Mouse (Mus musculus): Measurements from ENCODE around the gene Kif26b. TPM values are rescaled to one million over a fixed set of nuclear protein-coding genes. Genes with fewer than 3 reads are reported as not detected.

Gene Kif26b
- total RNA-seq, 2 experiments from 2014 or later, result 1.4 to 2.5 TPM

DNA sequence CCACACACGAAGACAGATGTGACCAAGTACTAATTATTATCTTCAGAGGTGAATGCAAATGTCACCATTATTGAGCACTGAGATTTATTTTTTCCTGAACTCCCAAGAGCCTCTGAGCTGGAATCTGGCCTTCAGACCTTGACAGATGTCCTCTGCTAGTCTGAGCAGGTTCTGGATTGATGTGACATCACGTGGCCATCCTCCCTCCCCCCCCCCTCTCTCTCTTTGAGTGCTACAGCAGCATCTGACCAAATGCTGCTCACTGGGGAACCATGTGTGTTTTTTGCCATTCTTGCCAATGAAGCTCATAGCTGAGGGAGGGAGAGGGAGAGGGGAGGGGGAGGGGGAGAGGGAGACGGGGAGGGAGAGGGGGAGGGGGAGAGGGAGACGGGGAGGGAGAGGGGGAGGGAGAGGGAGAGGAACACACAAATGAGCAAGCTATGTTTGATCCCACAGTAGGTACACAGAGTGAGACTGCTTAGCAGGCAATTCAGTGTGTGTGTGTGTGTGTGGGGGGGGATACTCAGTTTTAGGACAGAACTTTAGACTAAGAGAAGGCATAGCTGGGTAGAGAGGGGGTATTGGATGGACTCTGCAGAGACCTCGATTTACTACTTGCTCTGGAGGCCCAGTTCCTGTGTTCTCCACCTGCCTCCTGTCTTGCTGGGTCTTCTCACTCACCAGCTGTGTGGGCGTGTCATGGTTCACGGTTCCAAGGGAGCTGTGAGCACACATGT lies 241.9 kb downstream of the Kif26b start:
- DNase-seq, result no peak

DNA sequence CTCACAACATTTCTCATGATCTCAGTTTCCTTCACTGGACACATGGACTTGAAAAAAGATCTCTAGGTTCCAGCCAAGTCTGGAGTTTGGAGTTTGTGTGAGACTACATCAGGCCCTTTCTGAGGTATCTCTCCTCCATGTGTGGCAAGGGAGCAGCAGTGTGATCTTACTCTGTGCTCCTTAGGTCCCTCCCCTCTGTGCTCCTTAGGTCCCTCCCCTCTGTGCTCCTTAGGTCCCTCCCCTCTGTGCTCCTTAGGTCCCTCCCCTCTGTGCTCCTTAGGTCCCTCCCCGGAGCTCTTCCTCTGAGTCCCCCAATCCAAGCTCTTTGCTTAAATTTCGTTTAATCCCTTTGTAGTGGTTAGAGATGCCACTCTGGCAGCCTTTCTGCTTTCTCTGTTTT lies 250.8 kb downstream of the Kif26b start:
- DNase-seq, result no peak

- DNase-seq, result no peak
Measured at GRCm38 (mm10) chr1:178784043-178784442, 255.1 kb downstream of the Kif26b start.

GRCm38 (mm10) chr1:178791266-178791665 lies 262.3 kb downstream of the Kif26b start:
- no peak for DNase-seq

GRCm38 (mm10) chr1:178792726-178793125 lies 263.8 kb downstream of the Kif26b start:
- DNase-seq, result no peak

DNA sequence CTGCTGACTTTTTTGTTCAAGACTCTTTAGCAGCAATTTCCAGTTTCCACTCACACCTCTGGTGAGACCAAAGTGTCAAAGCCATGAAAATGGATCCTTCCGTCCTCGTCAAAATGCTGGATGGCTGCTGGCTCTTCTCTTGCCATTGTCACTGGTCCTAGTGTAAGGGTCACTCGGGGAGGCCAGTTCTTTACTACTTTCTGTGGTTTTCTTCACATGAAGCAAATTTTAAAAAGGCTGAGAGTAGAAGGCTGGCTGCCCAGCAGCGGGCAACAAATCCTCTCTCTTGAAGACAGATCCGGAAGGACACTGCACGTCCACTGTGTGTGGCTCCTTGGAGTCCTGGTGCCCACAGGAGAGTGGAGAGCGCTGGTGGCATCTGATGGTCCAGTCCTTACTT lies 265.9 kb downstream of the Kif26b start:
- DNase-seq, result no peak

DNA sequence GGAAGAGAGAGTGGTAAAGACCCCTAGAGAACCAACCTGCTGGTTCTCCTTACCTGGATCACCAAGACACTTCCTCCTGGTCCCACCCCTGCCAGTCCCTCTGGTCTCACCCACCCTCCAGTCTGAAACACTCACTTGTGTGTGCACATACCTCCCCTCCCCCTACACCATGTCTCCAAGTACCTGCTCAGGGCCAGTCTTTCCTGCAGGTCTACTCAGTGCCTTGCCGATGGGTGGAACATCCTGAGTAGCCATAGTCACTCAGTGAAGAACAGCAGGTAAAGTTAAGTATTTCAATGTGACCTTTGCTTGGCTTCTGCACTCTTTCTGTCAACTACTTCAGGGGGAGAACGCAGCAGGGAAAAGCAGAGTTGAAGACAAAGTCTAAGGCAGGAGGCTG lies 268.5 kb downstream of the Kif26b start:
- DNase-seq, result no peak

DNA sequence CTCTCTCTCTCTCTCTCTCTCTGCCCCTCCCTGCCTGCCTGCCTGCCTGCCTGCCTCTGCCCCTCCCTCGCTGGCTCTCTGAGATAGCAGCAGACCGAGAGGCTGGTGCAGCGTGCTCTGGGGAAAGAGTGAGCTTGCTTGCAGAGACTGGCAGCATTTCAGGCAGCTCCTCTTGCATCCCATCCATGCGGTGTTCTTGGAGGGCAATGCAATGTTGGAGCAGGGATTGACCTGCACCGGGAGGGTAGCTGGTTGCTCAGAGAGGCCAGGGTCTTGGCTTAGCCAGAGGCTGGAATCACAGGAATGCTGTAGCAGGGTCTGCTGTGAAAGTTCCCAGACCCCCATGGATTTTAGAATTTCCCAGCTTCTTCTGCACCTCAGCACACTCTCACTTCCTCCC lies 269.4 kb downstream of the Kif26b start:
- DNase-seq, result peak; percentile 6 to 15

DNA sequence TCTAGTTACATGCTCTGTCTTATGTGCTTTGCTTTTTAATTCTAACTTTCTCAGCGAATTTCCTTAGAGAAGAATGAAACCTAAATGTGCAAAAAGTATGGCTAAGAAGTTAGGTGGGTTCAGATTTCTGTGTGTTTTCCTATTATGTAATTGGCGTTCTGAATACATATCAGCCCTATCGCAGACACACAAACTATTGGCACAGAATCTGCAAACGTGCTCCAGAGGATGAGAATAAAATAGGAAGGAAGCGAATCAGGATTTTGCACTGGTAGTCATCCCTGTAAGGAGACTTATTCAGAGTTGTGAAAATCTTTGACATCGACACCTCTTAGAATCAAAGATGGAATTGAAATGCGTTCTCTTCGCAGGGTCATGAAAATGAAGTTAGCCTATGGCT lies 270.0 kb downstream of the Kif26b start:
- no peak for DNase-seq

DNA sequence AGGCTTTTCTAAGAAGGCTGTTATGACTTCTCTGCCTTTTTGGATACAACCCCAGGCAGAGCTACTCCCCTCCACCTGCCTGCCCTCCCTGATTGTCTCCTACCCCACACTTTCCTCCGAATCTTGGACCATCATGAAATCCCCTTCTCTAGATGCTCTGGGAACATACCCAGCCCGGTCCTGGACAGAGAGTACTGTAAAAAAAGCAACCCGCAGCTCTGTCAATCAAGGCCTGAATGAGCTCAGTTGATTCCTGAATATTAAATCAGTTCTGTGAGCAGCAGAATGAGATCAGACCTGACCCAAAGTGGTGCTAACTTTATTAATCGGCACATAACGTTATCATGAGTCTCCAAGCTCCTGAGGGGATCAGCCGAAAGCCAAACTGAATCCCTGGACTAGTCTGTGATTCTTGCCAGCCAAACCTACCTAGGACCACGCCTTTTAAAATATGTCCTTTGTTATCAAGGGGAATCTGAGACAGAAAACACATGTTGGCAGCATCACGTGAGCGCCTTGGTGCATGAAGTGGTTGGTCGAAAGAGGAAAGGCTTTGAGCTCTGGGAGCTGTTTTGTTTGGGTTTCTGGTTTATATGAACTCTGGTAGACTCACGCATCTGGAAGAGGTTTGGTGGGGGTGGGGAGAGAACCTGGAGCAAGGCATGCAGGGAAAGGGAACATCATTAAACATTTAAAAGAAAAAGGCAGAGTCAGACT lies 271.1 kb downstream of the Kif26b start:
- DNase-seq, result no peak

DNA sequence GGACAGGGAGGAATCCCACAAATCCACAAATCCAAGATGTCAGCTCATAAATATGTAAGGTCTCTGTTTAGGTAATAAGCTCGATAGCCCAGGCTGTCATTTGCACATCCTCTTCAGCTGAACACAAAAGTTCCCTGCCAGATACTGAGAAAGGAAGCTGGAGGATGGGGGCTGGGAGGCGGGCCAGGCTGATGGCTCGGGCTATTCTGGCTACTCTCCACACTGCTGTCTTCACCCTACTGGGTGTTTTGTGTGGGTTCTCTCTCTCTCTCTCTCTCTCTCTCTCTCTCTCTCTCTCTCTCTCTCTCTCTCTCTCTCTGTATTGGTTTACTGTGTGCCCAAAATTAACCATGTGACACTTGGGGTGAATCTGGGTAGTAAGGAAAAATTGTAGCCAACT lies 274.2 kb downstream of the Kif26b start:
- no peak for DNase-seq

DNA sequence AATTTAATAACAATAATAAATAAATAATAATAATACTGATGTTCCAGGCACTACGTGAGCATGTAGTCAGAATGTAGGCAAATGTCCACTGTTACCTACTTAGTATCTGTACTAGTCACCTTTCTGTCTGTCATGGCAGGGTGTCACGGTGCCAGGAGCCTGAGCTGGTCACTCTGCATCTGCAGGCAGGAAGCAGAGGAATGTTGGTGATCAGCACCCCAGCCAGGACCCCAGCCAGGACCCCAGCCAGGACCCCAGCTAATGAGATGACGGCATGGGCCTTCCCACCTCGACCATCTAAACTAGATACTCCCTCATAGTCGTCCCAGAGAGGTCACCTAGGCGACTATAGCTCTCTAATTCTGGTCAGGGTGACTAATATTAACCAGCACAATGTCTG lies 288.6 kb downstream of the Kif26b start:
- no peak for DNase-seq

DNA sequence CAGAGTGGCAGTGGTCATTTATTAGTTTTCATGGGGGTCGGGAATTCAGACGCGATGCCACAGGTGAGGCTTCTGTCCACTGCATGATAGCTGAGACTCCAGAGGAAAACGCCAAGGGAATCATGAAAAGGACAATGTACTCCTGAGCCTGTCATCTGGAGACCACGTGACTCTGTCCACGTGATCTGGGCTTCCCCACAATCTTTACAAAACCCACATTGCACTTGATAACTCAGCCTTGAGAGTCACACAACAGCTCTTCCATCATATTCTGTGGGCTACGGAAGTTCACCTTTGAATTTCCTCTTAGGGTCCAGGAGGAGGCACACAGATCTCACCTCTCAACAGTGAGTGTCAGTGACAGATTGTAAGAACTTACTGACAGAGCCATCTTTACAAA lies 290.1 kb downstream of the Kif26b start:
- DNase-seq, result no peak

- no peak for DNase-seq
Measured at GRCm38 (mm10) chr1:178820079-178820478, 291.2 kb downstream of the Kif26b start.

- DNase-seq, result no peak
Measured at GRCm38 (mm10) chr1:178820556-178821435, 291.9 kb downstream of the Kif26b start.

- no peak for DNase-seq
Measured at GRCm38 (mm10) chr1:178824871-178825270, 295.9 kb downstream of the Kif26b start.

DNA sequence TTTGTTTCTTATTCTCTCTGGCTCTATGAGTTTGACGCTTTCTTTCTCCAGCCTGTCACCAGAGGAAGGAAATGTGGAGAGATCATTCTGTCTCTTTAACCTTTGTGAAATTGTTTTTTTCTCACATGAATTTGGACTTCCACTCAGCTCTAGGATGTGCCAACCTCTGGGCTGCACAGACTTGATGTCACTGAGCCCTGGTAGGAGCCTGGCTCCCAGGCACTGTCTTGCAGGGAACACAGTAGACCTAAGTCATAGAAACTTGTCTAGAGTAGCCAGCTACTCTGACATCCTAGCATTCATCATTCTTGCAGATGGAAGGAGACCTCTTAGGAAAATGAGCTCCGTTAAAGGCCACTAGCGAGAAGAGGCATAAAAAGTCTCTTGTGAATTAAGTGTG lies 298.3 kb downstream of the Kif26b start:
- DNase-seq, result no peak

GRCm38 (mm10) chr1:178829456-178829855 lies 300.5 kb downstream of the Kif26b start:
- DNase-seq, result no peak

GRCm38 (mm10) chr1:178832571-178832970 lies 303.6 kb downstream of the Kif26b start:
- no peak for DNase-seq

DNA sequence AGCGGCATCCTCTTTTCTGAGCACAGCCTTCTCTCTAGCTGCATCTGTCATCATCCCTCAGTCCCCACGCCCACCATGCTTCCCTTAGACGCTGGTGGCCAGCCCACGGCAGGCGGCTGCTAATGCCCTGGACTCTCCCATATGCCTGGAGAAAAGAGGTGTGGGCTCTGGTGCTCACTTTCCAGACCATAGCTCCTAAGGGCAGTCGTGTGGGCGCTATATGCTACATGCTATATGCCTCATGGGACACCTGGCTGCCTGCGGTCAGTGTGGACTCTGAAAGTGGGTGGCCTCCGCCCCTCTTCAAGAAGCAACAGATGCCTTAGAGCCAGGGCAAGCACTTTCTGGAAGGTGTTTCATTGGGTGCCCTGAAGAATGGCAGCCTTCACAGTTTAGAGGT lies 306.9 kb downstream of the Kif26b start:
- DNase-seq, result no peak

DNA sequence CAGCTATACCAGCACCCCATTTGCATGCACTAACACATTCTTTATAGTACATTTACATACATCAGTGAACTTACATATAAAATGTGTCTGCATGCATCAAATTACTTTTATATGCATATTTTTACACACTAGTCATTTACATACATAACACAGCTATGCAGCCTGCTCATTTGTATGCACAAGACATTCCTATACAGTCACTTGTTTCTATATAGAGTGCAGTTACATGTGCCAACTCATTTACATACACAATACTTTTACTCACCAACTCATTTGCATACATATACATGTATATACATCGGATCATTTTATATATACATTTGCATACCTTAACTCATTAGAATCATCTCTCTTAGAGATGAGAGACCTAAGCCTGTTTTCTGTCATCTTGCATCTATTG lies 308.1 kb downstream of the Kif26b start:
- no peak for DNase-seq

- no peak for DNase-seq
Measured at GRCm38 (mm10) chr1:178838696-178839320, 309.9 kb downstream of the Kif26b start.
